Mouse (Mus musculus) MEL (cell line): ENCODE results near the gene Gramd4.

ENCODE experiments used
- CTCF ChIP-seq, 3 experiments: IDR thresholded peaks in 2 of 3; conservative IDR thresholded peaks in 1 of 3; 2 replicates each; pipeline ENCODE4 v1.5.1; 2011 to 2012; ENCODE audit warnings: low read length in 3 of 3, low read depth in 2 of 3, mild to moderate bottlenecking in 2 of 3, improper control_type of control experiment in 1 of 3, inconsistent platforms in 1 of 3, mixed read lengths in 1 of 3, moderate library complexity in 1 of 3; ENCODE audit not compliant: control insufficient read depth in 1 of 3, insufficient read depth in 1 of 3, poor library complexity in 1 of 3, severe bottlenecking in 1 of 3
- E2F4 ChIP-seq: IDR thresholded peaks from 2 replicates; pipeline ENCODE4 v1.6.1; 2011; ENCODE audit warnings: low read depth, low read length, improper control_type of control experiment, borderline replicate concordance
- EP300 ChIP-seq, 2 experiments: IDR thresholded peaks; 2 replicates each; pipeline ENCODE4 v1.6.1; 2011; ENCODE audit warnings: improper control_type of control experiment in 2 of 2, low read length in 2 of 2, low read depth in 1 of 2, mild to moderate bottlenecking in 1 of 2
- ETS1 ChIP-seq: IDR thresholded peaks from 2 replicates; pipeline ENCODE4 v1.6.1; 2012; ENCODE audit warnings: low read depth, mild to moderate bottlenecking, inconsistent platforms, low read length, improper control_type of control experiment, moderate library complexity
- GATA1 ChIP-seq: IDR thresholded peaks from 2 replicates; pipeline ENCODE4 v1.6.1; 2011; ENCODE audit warnings: low read depth, low read length, improper control_type of control experiment
- JUND ChIP-seq: IDR thresholded peaks from 2 replicates; pipeline ENCODE4 v1.6.1; 2011; ENCODE audit warnings: low read depth, mild to moderate bottlenecking, improper control_type of control experiment, low read length
- KAT2A ChIP-seq: conservative IDR thresholded peaks from 2 replicates; pipeline ENCODE4 v1.6.1; 2012; ENCODE audit warnings: low read depth, low read length, improper control_type of control experiment, inconsistent platforms
- MYC ChIP-seq: IDR thresholded peaks from 2 replicates; pipeline ENCODE4 v1.6.1; 2011; ENCODE audit warnings: low read depth, mild to moderate bottlenecking, low read length, improper control_type of control experiment, moderate library complexity
- POLR2A ChIP-seq, 2 experiments: IDR thresholded peaks; 2 replicates each; pipeline ENCODE4 v1.6.1; 2011 to 2012; ENCODE audit warnings: low read length in 2 of 2, mild to moderate bottlenecking in 2 of 2, control low read depth in 1 of 2, improper control_type of control experiment in 1 of 2, low read depth in 1 of 2, moderate library complexity in 1 of 2; ENCODE audit not compliant: control insufficient read depth in 1 of 2, insufficient read depth in 1 of 2, poor library complexity in 1 of 2
- RAD21 ChIP-seq: IDR thresholded peaks from 2 replicates; pipeline ENCODE4 v1.6.1; 2011; ENCODE audit warnings: mild to moderate bottlenecking, low read depth, low read length, improper control_type of control experiment
- ZKSCAN1 ChIP-seq: IDR thresholded peaks from 2 replicates; pipeline ENCODE4 v1.6.1; 2012; ENCODE audit warnings: low read depth, mild to moderate bottlenecking, inconsistent platforms, low read length, improper control_type of control experiment, moderate library complexity
- ZMIZ1 ChIP-seq: IDR thresholded peaks from 2 replicates; pipeline ENCODE4 v1.6.1; 2012; ENCODE audit warnings: low read depth, mild to moderate bottlenecking, inconsistent platforms, low read length, improper control_type of control experiment, moderate library complexity
- ZNF384 ChIP-seq: IDR thresholded peaks from 2 replicates; pipeline ENCODE4 v1.6.1; 2012; ENCODE audit warnings: low read depth, mild to moderate bottlenecking, inconsistent platforms, low read length, improper control_type of control experiment

DNA sequence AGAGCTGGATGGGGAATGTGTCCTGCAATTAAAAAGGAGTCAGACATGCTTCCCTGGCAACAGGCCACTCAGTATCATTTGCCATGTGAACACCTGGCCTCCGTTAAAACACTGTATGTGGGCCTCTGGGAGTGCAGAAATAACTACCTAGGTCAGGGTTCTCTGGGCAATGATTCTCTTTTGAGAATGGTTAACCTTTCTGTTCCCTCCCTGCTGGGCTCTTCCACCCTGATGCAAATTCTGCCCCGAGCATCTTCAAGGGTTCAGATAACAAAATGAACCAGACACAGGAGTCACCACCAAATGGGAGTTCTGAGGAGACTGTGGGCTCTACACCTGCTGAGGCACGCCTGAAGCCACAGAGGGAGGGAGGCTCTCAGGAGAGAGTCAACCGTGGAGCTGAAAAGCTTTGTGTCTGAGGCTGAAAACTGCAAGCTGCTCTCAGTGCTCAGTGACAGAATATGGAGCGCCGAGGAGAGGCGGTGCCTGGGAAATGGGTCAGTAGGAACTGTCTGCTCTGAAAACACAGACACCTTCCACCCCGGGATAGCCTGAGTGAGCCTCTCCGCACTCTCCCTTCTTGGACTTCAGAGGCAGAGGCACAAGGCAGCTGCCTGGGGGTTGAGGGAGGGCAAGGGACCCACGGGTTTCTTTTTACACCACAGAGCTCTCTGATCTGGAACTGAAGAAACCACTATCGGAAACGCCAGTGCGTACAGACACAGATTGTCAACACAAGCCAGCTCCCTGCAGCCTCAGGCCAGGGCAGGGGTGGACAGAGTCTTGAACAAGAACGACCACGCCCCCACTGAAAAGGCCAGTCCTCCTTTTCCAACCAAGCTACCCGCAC is 115.9 kb downstream of the Gramd4 start:
- TF ChIP-seq POLR2A (IDR thresholded peaks at IDR 0.05; ENCODE audit: control insufficient read depth in 1 of 2, insufficient read depth in 1 of 2, low read depth in 1 of 2, low read length in 2 of 2, poor library complexity in 1 of 2) (no peak), ETS1 (no peak), MYC (no peak), ZKSCAN1 (no peak), ZNF384 (no peak), RAD21 (no peak), E2F4 (no peak), GATA1 (no peak), CTCF (IDR thresholded peaks at IDR 0.05 in 2 of 3, conservative IDR thresholded peaks at IDR 0.05 in 1 of 3; ENCODE audit: control insufficient read depth in 1 of 3, insufficient read depth in 1 of 3, low read depth in 2 of 3, low read length in 3 of 3, poor library complexity in 1 of 3, severe bottlenecking in 1 of 3) (no peak), JUND (no peak), EP300 (IDR thresholded peaks at IDR 0.05; ENCODE audit: low read depth in 1 of 2, low read length in 2 of 2) (no peak), ZMIZ1 (no peak), KAT2A (no peak)
